Mouse (Mus musculus) hindbrain, embryonic 13.5 days (tissue): ENCODE measurements around the gene Cited1. TPM values are rescaled to one million over a fixed set of nuclear protein-coding genes. Genes with fewer than 3 reads are reported as not detected.
A peak's percentile ranks its signal among the peaks of the same experiment; 100 is the strongest.
"Not testable (repeated sequence)": the region's sequence is repeated elsewhere in the genome, so short reads cannot be mapped to it uniquely, and the experiment has no call there.

Experiments
- ATAC-seq: fragments of 200-750 bp; cut with Nextera tagmentation; 2 replicates; pipeline ENCODE4 v1.8.0; 2017; ENCODE audit warnings: moderate TSS enrichment; ENCODE audit not compliant: low FRiP score
- H3K27ac ChIP-seq: fragments of 300-500 bp; sonication (generic); 2 replicates; pipeline ENCODE4 v1.5.1; 2015; ENCODE audit warnings: inconsistent platforms, mild to moderate bottlenecking, moderate library complexity
- H3K27me3 ChIP-seq: fragments of 300-500 bp; sonication (generic); 2 replicates; pipeline ENCODE4 v1.6.1; 2015; ENCODE audit warnings: mild to moderate bottlenecking, inconsistent platforms
- H3K36me3 ChIP-seq: fragments of 300-500 bp; sonication (generic); 2 replicates; pipeline ENCODE4 v1.6.1; 2015; ENCODE audit warnings: mild to moderate bottlenecking, inconsistent platforms
- H3K4me1 ChIP-seq: fragments of 300-500 bp; sonication (generic); replicated peaks from 2 replicates; pipeline ENCODE4 v1.6.1; 2015; ENCODE audit warnings: inconsistent platforms
- H3K4me2 ChIP-seq: fragments of 300-500 bp; sonication (generic); 2 replicates; pipeline ENCODE4 v1.6.1; 2015; ENCODE audit warnings: inconsistent platforms, mild to moderate bottlenecking, moderate library complexity
- H3K4me3 ChIP-seq: fragments of 300-500 bp; sonication (generic); 2 replicates; pipeline ENCODE4 v1.5.1; 2015; ENCODE audit warnings: mild to moderate bottlenecking, inconsistent platforms
- H3K9ac ChIP-seq: fragments of 300-500 bp; sonication (generic); 2 replicates; pipeline ENCODE4 v1.6.1; 2015; ENCODE audit warnings: mild to moderate bottlenecking, inconsistent platforms
- H3K9me3 ChIP-seq: fragments of 300-500 bp; sonication (generic); 2 replicates; pipeline ENCODE4 v1.6.1; 2016; ENCODE audit warnings: inconsistent platforms
- WGBS: fragments of 180-500 bp; shearing (Covaris S2); methylation state at CpG from one replicate; pipeline ENCODE4 v1.1.7; 2015; 5-methylcytosine and 5-hydroxymethylcytosine counted together
- polyA plus RNA-seq: library from polyadenylated mRNA; unstranded; fragments of >200 nt; fragmentation: Nextera tagmentation; extraction: Ambion mirVana; gene quantifications from 2 replicates; pipeline ENCODE4 v1.2.1, GENCODE M21; 2015

Cited1 gene
- 10.1 and 10.8 TPM in 2 replicates for polyA plus RNA-seq

GRCm38 (mm10) chrX:102251937-102252860 lies at the start of gene Cited1:
Gene Cited1 (minus strand): TSS chrX:102252181.
- Histone ChIP-seq H3K27me3 (peaks cover 72% of the 10 kb centered on the region), H3K27ac (peak within 1 kb of the TSS; percentile 58; the same call in 1 of the 2 replicates)

GRCm38 (mm10) chrX:102284889-102285288 lies 32.9 kb upstream of the Cited1 start:
- H3K9ac ChIP-seq = no peak overlapping the region
- H3K27ac ChIP-seq = no peak overlapping the region
- H3K36me3 ChIP-seq = no peaks in the 10 kb centered on the region
- H3K4me2 ChIP-seq = no peak overlapping the region
- H3K4me1 ChIP-seq = no peaks in the 10 kb centered on the region
- WGBS = 79% methylated on average over 3 of the region's 3 CpGs
- H3K27me3 ChIP-seq = peaks cover 26% of the 10 kb centered on the region
- H3K4me3 ChIP-seq = no peak overlapping the region
- no peak for ATAC-seq
- no peaks in the 10 kb centered on the region for H3K9me3 ChIP-seq

More at GRCm38 (mm10) chrX:102251937-102252860, at the start of gene Cited1:
- Histone ChIP-seq H3K4me2 (peak within 1 kb of the TSS; percentile 84), H3K36me3 (no peaks in the 10 kb centered on the region), H3K4me1 (peaks cover 12% of the 10 kb centered on the region), H3K4me3 (peak within 1 kb of the TSS; percentile 57), H3K9ac (peak within 1 kb of the TSS; percentile 68), H3K9me3 (no peaks in the 10 kb centered on the region)
- 11% methylated on average over 44 of the region's 44 CpGs for WGBS
- peak; percentile 96 for ATAC-seq

- no peak overlapping the region for H3K4me3 ChIP-seq
- no peaks in the 10 kb centered on the region for H3K9me3 ChIP-seq
- no peaks in the 10 kb centered on the region for H3K36me3 ChIP-seq
- no peak overlapping the region for H3K9ac ChIP-seq
- 87% methylated on average over 14 of the region's 14 CpGs for WGBS
- ATAC-seq = no peak
- H3K4me1 ChIP-seq = no peaks in the 10 kb centered on the region
- H3K27me3 ChIP-seq = peaks cover 10% of the 10 kb centered on the region; the same call in 1 of the 2 replicates
- H3K27ac ChIP-seq = no peak overlapping the region
- H3K4me2 ChIP-seq = no peak overlapping the region
Observed at GRCm38 (mm10) chrX:102262620-102263345, 10.8 kb upstream of the Cited1 start.

GRCm38 (mm10) chrX:102259772-102260171 lies 7.8 kb upstream of the Cited1 start:
- Histone ChIP-seq H3K9me3 (no peaks in the 10 kb centered on the region), H3K36me3 (no peaks in the 10 kb centered on the region), H3K4me2 (no peak overlapping the region), H3K27ac (no peak overlapping the region), H3K4me1 (no peaks in the 10 kb centered on the region), H3K4me3 (no peak overlapping the region), H3K27me3 (peaks cover 13% of the 10 kb centered on the region; the same call in 1 of the 2 replicates), H3K9ac (no peak overlapping the region)
- no peak for ATAC-seq
- 86% methylated on average over 4 of the region's 4 CpGs for WGBS

- no peaks in the 10 kb centered on the region for H3K9me3 ChIP-seq
- H3K4me2 ChIP-seq = peak overlapping the region; percentile 84
- no peak overlapping the region for H3K27ac ChIP-seq
- H3K36me3 ChIP-seq = no peaks in the 10 kb centered on the region
- peaks cover 12% of the 10 kb centered on the region for H3K4me1 ChIP-seq
- WGBS = 20% methylated on average over 7 of the region's 7 CpGs
- H3K4me3 ChIP-seq = peak overlapping the region; percentile 29
- ATAC-seq = no peak
- H3K9ac ChIP-seq = no peak overlapping the region
- peaks cover 57% of the 10 kb centered on the region for H3K27me3 ChIP-seq
Observed at GRCm38 (mm10) chrX:102253892-102254291, 1.9 kb upstream of the Cited1 start.

GRCm38 (mm10) chrX:102251221-102251936 lies 602 bp downstream of the Cited1 start:
- Histone ChIP-seq H3K4me2 (peak overlapping the region; percentile 84), H3K36me3 (no peaks in the 10 kb centered on the region), H3K27me3 (peaks cover 74% of the 10 kb centered on the region), H3K27ac (0 out of 2 replicates have a peak overlapping the region, but pooled peaks have one; percentile 44), H3K9ac (peak overlapping the region; percentile 68), H3K4me3 (peak overlapping the region; percentile 57), H3K4me1 (peaks cover 12% of the 10 kb centered on the region), H3K9me3 (no peaks in the 10 kb centered on the region)
- WGBS = 12% methylated on average over 50 of the region's 80 CpGs
- peak; percentile 71 for ATAC-seq

GRCm38 (mm10) chrX:102250891-102251170 lies 1.1 kb downstream of the Cited1 start:
- peaks cover 12% of the 10 kb centered on the region for H3K4me1 ChIP-seq
- H3K27ac ChIP-seq = no peak overlapping the region
- H3K4me3 ChIP-seq = peak overlapping the region; percentile 57
- 17% methylated on average over 24 of the region's 24 CpGs for WGBS
- H3K36me3 ChIP-seq = no peaks in the 10 kb centered on the region
- H3K4me2 ChIP-seq = peak overlapping the region; percentile 84
- no peak for ATAC-seq
- peaks cover 77% of the 10 kb centered on the region for H3K27me3 ChIP-seq
- H3K9me3 ChIP-seq = no peaks in the 10 kb centered on the region
- H3K9ac ChIP-seq = peak overlapping the region; percentile 68; the same call in 1 of the 2 replicates

- no peak overlapping the region for H3K27ac ChIP-seq
- peak overlapping the region; percentile 84 for H3K4me2 ChIP-seq
- H3K9me3 ChIP-seq = no peaks in the 10 kb centered on the region
- WGBS = 10% methylated on average over 54 of the region's 68 CpGs
- H3K9ac ChIP-seq = peak overlapping the region; percentile 68
- no peaks in the 10 kb centered on the region for H3K36me3 ChIP-seq
- ATAC-seq = no peak
- peaks cover 77% of the 10 kb centered on the region for H3K27me3 ChIP-seq
- peaks cover 12% of the 10 kb centered on the region for H3K4me1 ChIP-seq
- H3K4me3 ChIP-seq = peak overlapping the region; percentile 57
Observed at GRCm38 (mm10) chrX:102250150-102250890, 1.7 kb downstream of the Cited1 start.

GRCm38 (mm10) chrX:102244334-102244733 lies 7.6 kb downstream of the Cited1 start:
- 76% methylated on average over 2 of the region's 2 CpGs for WGBS
- Histone ChIP-seq H3K27me3 (peaks cover 36% of the 10 kb centered on the region), H3K9me3 (no peaks in the 10 kb centered on the region), H3K9ac (no peak overlapping the region), H3K36me3 (no peaks in the 10 kb centered on the region), H3K4me3 (no peak overlapping the region), H3K4me2 (no peak overlapping the region), H3K27ac (no peak overlapping the region), H3K4me1 (no peaks in the 10 kb centered on the region)
- no peak for ATAC-seq

- Histone ChIP-seq H3K4me2 (no peak overlapping the region), H3K4me3 (no peak overlapping the region), H3K9me3 (no peaks in the 10 kb centered on the region), H3K27ac (no peak overlapping the region), H3K9ac (no peak overlapping the region), H3K4me1 (no peaks in the 10 kb centered on the region), H3K27me3 (no peaks in the 10 kb centered on the region), H3K36me3 (no peaks in the 10 kb centered on the region)
- WGBS = 25% methylated on average over 1 of the region's 1 CpGs
- ATAC-seq = no peak
Observed at GRCm38 (mm10) chrX:102219126-102219525, 32.9 kb downstream of the Cited1 start.

GRCm38 (mm10) chrX:102215356-102215755 lies 36.6 kb downstream of the Cited1 start:
- not testable (repeated sequence) for H3K27ac ChIP-seq, ATAC-seq, H3K27me3 ChIP-seq, H3K36me3 ChIP-seq, H3K9ac ChIP-seq, H3K4me3 ChIP-seq, H3K4me2 ChIP-seq, H3K4me1 ChIP-seq, H3K9me3 ChIP-seq
- 49% methylated on average over 9 of the region's 9 CpGs for WGBS
